ENCODE assay signal across 26 mouse cellular contexts in the genomic region with DNA sequence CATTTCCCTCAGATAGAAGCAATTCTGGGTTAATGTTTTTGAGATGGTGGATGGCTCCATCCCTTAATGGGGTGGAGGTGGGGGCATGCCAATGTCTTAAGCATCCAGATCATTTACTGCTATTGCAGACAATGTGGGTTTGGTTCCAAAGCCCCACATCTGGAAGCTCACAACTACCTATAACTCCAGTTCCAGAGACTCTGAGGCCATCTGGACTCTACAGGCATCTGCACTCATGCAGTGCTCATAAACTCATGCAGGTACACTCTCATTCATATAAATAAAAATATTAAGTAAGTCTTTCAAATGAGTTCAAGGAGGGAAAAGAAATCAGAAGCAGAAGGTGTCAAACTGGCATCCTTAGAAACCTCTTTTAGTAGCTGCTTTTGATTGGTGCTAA.
"Had no signal": no experiment of that assay in that cellular context is flagged by ENCODE, and none has a peak within 500 bp of the region (broad histone marks: within the 10 kb centered on the region; RNA-seq: fewer than 3 reads in every experiment).

No protein-coding gene starts in this region.

- ATAC-seq: hindbrain, embryonic 16.5 days; intestine, embryonic 16.5 days; liver, embryonic 12.5 days had no signal

- H3K9ac ChIP-seq: heart, embryonic 12.5 days; hindbrain, embryonic 12.5 days; hindbrain, embryonic 14.5 days; kidney, embryonic 15.5 days; liver, embryonic 12.5 days; liver, embryonic 14.5 days had no signal

- H3K27me3 ChIP-seq: heart, embryonic 12.5 days; hindbrain, embryonic 12.5 days; kidney, embryonic 15.5 days; liver, embryonic 12.5 days had no signal

- H3K4me1 ChIP-seq: heart, embryonic 10.5 days; heart, embryonic 12.5 days; hindbrain, embryonic 10.5 days; hindbrain, embryonic 12.5 days; kidney, embryonic 15.5 days; liver, embryonic 12.5 days had no signal

- H3K4me3 ChIP-seq: gastrocnemius, adult 2 months; heart, embryonic 10.5 days; heart, embryonic 12.5 days; hindbrain, embryonic 10.5 days; hindbrain, embryonic 12.5 days; kidney, embryonic 15.5 days; liver, embryonic 12.5 days had no signal

- H3K9me3 ChIP-seq: heart, embryonic 10.5 days; heart, embryonic 12.5 days; hindbrain, embryonic 10.5 days; hindbrain, embryonic 12.5 days; kidney, embryonic 15.5 days; liver, embryonic 12.5 days had no signal

- DNase-seq: gastrocnemius, adult 2 months; gastrocnemius, postnatal 10 days; gastrocnemius, postnatal 25 days; heart, adult 18-20 months; heart, postnatal 10 days; heart, postnatal 4 days; kidney, adult 11 months; kidney, adult 2 months; kidney, adult 9 months; kidney, postnatal 14 days; kidney, postnatal 36 days; layer of hippocampus, adult 9-11 months; layer of hippocampus, postnatal 36 days; left cerebral cortex, postnatal 4 days; liver had no signal

- H3K36me3 ChIP-seq: heart, embryonic 10.5 days; heart, embryonic 12.5 days; hindbrain, embryonic 10.5 days; hindbrain, embryonic 12.5 days; kidney, embryonic 15.5 days; liver, embryonic 12.5 days had no signal

- H3K4me2 ChIP-seq: heart, embryonic 12.5 days; hindbrain, embryonic 12.5 days; hindbrain, embryonic 14.5 days; kidney, embryonic 15.5 days; liver, embryonic 12.5 days had no signal

- H3K27ac ChIP-seq: gastrocnemius, adult 2 months; heart, embryonic 10.5 days; hindbrain, embryonic 10.5 days; hindbrain, embryonic 12.5 days; hindbrain, embryonic 14.5 days; kidney, embryonic 15.5 days; kidney, postnatal 0 days; liver, embryonic 12.5 days; liver, embryonic 14.5 days had no signal
